Mouse (Mus musculus) heart, adult 18-20 months (tissue): ENCODE results near the gene Dtx3. TPM values are rescaled to one million over a fixed set of nuclear protein-coding genes. Genes with fewer than 3 reads are reported as not detected.

Experiments
- DNase-seq, 2 experiments: peaks; one replicate each; pipeline ENCODE4 v3.0.0; 2021 to 2022; ENCODE audit warnings: mixed read lengths in 1 of 2
- long read RNA-seq, 2 experiments: library from polyadenylated mRNA; stranded (forward); transcript quantifications; one replicate each; pipeline ENCODE4 v2.0.0; 2021
- total RNA-seq, 2 experiments: library from RNA; stranded (reverse); gene quantifications; 2 replicates each; pipeline ENCODE4 v1.2.3; 2021

Dtx3 gene
- 10 to 100 TPM; 18.1 to 21.2 TPM for total RNA-seq
- long read RNA-seq, experiment 1, transcript Dtx3-201 (6 exons, 1,944 nt) = major isoform, 6 of 17 reads
- long read RNA-seq, experiment 1, partial matches to known transcripts = 4 of 17 reads
- long read RNA-seq, experiment 1, other reads (novel, unspliced or antisense) = 4 of 17 reads
- long read RNA-seq, experiment 2, partial matches to known transcripts = 1 of 5 reads
- long read RNA-seq, experiment 2, other reads (novel, unspliced or antisense) = 2 of 5 reads

DNA sequence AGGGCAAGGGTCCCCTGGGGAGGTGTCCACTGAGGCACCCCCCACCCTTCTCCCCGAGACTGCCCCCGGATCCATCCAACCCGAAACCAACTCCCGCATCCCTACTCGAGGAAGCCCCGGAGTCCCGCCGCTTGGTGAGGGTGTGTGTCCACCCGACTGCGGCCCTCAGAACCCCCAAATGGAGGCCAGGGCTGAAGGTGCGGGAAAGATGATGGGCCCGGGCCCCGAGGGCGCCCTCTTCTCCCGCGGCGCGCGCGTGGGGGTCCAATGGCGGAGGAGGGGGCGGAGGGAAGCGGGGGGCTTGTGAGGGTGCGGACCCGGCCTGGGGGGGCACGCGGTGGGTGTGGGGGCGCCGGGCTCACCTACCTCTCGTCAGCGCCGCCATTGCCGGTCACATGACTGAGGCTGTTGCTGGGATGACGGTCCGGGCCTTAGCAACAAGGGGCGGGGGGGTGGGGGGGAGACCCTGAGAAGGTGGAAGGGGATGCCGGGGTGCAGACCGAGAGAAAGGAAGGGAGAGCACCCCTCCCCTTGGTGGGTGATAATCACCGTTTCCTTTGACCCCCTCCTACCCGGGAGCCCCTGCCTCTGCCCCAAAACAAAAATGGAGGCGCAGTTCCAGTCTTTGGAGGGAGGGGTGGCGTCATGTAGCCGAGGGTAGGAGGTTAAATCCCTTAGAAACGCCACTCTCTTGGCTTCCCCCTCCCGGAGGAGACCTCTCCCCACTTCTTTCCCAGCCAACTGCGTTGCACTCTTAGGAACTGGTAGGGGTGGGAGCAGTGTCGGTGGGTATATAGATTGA lies at the start of gene Dtx3:
Gene Dtx3, minus strand, starts transcription at position 401 of the 802 bp plus-strand sequence.
- DNase-seq = peak; percentile 51 to 60

- no peak for DNase-seq
Measured at GRCm38 (mm10) chr10:127238241-127238824, 42.8 kb upstream of the Dtx3 start.

DNA sequence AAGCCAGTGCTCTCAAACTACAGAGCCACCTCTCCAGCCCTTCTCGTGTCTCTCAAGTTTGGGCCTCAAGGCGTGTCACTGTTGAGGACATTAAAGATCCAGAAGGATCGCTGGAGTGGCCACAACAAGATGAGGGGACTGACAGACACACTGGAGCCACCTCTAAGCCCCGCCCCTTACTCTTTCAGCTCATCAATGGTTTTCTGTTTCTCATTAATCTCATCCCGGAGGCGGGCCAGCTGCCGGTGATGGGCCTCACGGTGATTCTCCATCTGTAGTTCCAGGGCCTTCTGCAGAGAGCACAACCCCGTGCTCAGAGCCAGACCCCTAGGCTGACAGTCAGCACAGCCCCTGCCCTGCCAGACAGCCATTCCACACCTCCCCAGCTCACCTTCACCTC lies 41.0 kb upstream of the Dtx3 start:
- no peak for DNase-seq

DNA sequence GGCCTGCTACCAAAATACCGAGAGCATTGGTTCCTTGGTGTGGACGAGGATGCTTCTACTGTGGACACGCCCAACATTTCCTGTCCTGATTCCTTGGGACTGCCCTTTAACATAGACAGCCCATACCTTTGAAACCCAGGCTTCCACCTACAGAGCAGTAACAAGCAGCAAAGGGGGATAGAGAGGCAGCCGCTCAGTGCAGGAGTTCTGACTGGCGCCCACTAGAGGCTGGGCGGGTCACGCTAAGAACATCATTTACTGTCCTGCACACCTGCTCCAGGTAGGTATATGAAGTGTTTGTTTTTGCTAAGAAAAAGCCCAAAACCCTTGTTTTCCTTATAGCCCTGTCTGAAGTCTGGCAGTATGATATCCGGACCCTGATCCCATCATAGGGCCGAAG lies 37.6 kb upstream of the Dtx3 start:
- DNase-seq = no peak

DNA sequence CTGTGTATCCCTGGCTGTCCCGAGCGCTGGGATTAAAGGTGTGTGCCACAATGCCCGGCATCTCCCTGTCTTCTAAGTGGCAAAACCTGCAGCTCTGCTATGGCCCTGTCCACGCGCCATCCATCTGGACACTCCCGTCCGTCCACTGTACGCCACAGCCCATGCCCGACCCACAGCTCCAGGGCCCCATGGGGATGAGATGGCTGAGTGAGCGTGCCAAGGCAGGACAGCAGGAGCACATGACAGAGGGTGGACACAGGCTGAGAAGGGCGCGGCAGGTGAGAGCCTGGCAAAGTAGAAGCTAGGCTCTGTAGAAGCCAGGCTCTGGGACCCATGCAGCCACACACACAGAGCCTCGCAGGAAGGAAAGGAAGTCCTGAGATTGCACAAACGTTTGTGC lies 36.2 kb upstream of the Dtx3 start:
- DNase-seq = no peak

GRCm38 (mm10) chr10:127230693-127231092 lies 35.2 kb upstream of the Dtx3 start:
- DNase-seq = no peak

GRCm38 (mm10) chr10:127228897-127229296 lies 33.4 kb upstream of the Dtx3 start:
- DNase-seq = peak; percentile 66 to 87

DNA sequence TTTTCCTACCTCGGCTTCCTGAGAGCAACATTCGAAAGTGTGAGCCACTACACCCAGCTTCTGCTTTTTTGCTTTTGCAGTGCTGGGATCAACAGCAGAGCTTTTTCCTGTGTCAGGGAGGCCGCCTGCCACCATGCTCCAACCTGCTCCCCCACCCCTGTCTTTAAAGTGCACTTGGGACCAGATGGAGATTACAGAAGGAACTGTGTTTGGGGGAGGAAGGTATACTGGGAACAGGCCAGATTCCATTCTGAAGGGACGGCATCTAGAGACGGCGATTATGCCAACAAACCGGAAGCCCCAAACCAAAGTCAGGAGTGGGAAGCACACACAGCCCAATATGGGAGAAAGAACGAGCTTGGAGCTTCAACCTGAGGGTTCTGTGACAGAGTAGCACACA lies 31.6 kb upstream of the Dtx3 start:
- no peak for DNase-seq

DNA sequence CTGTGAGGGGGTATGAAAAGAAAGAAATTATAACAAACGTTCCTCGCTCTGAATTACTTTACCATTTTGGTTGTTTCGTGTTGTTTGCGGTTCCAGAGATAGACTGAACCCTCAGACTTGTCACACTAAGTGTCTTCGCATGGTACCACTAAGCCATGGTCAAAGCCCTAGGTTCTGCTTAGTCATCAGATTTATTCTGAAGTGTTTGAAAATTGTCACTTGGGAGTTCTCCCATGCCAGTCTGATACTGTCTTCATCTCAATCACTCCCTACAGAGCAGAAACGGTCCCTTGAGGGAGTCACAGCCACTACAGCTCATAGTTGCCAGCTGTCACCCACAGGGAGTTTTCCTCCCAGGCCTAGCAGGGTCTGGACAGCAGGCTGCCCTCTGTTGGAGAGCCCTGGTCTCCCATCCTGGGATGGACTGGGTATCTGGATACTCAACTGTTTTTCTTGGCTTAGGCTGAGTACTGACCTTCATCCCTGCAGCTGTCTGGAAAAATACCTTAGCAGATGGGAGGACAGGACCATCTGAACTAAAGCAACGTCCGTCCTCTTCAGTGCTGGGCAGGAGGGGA lies 30.9 kb upstream of the Dtx3 start:
- no peak for DNase-seq

GRCm38 (mm10) chr10:127225732-127226131 lies 30.2 kb upstream of the Dtx3 start:
- DNase-seq = no peak

DNA sequence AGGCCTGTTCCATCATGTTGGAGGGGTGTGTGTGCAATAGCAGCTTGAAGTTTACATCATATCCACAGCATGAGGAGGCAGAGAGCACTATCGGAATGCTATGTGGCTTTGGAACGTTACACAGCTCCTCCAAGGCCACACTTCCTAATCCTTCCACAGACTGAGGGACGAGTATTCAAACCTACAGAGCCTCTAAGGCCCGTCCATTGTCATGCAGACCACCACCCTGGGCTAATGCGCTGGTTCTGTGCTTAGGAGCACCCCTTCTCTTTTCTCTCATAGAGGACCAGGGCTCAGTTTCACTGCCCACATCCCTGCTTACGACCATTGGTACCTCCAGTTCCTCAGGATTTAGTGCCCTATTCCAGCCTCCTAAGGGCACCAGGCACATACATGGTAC lies 29.7 kb upstream of the Dtx3 start:
- no peak for DNase-seq

GRCm38 (mm10) chr10:127218339-127218738 lies 22.8 kb upstream of the Dtx3 start:
- no peak for DNase-seq

DNA sequence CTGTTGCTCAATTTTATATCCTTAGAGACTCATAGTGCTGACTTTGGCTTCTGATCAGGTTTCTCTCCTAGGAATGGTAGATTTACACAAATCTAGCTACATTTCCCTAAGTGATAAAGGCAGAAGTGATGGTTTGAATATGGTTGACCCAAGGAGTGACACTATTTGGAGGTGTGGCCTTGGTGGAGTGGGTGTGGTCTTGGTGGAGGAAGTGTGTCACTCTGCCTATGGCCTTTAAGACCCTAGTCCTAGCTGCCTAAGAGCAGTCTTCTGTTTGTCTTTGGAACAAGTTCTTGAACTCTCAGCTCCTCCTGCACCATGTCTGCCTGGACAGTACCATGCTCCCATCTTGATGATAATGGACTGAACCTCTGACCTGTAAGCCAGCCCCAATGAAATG lies 21.6 kb upstream of the Dtx3 start:
- DNase-seq = no peak

DNA sequence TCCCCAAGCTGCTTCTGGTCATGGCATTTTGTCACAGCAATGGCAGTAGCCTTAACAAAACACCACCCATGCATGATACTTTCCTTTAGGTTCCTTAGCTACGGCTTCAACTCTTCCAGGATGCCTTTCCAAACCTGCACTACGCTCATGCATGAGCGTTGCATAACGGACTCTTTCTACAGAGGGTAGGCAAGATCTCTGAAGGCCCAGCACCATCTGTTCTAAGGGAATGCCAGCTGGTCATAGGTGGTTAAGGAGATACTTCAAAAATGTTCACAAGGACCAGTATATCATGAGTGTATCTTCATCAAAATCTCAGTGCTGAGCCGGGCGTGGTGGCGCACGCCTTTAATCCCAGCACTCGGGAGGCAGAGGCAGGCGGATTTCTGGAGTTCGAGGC lies 20.9 kb upstream of the Dtx3 start:
- no peak for DNase-seq

- no peak for DNase-seq
Measured at GRCm38 (mm10) chr10:127214422-127214803, 18.9 kb upstream of the Dtx3 start.

GRCm38 (mm10) chr10:127213704-127214421 lies 18.3 kb upstream of the Dtx3 start:
- DNase-seq = no peak

GRCm38 (mm10) chr10:127213272-127213671 lies 17.7 kb upstream of the Dtx3 start:
- DNase-seq = no peak

DNA sequence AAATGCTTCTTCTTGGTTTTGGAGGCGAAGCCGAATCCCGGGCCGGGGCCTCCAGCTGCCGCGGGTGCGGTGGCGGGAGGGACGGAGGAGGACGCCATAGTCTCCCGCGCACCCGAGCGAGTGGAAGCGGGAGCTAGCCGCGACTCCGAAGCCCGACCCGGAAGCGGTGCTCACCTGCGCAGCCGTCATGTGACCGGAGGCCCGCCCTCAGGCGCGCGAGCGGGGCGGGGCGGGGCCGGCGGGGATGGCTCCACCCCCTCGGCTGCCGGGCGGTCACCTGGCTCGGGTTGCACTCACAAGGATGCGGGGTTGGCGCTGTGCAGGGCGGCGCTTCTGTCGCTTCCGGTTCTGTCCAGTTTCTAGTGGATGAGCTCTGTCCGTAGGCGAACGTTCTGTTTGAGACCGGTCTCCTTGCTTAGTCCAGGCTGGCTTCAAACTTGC lies 15.9 kb upstream of the Dtx3 start, which contains the start of gene Pip4k2c:
Gene Pip4k2c, minus strand, starts transcription at position 172 of the 441 bp plus-strand sequence.
- DNase-seq = peak; percentile 89 to 93

GRCm38 (mm10) chr10:127210961-127211405 lies 15.5 kb upstream of the Dtx3 start:
- peak in 1 of 2 experiments; percentile 48 for DNase-seq

DNA sequence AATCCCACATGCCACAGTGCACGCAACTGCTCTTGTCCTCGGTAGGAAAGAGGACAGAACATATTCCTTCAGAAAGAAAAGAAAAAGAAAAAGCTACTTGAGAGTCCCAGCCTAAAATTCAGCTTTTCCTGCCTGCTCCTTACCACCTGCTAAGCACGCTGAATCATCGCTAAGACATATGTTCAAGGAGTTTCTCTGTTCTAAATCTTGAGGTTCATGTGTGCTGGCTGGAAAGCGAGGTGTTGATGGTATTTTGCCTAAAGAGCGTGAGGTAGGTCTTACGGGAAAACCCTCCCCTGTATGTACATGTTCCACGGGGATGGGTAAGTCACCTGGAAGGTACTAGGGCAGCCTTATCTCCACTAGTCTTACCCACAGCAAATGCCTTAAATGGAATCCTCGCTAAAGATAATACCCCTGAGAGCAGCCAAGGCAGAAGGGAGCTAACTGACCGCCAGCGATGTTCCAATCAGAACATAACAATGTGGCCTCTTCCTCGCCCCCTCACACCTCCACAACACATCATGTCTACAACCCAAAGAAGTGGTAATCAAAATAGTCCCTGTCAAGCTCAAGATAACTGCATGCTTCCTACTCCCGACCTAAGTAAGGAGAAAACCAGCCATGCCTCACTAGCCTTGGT lies 14.5 kb upstream of the Dtx3 start:
- DNase-seq = no peak

DNA sequence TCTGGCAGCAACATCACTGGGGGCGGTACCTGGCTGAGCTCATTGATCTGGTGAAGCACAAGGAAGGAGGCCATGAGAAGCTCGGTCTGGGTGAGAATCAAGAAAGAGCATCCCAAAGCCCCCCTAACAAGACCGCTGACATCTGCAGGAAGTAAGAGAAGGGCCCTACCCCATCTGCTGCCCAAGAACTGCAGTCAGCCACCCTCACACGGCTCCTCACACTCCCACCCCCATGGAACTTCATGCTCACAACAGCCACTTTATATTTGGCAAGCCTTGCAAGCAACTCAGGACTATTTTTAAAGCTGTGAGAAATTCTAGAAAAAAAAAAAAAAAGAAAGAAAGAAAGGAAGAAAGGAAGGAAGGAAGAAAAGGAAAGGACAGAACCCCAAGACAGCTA lies 13.4 kb upstream of the Dtx3 start:
- no peak for DNase-seq

DNA sequence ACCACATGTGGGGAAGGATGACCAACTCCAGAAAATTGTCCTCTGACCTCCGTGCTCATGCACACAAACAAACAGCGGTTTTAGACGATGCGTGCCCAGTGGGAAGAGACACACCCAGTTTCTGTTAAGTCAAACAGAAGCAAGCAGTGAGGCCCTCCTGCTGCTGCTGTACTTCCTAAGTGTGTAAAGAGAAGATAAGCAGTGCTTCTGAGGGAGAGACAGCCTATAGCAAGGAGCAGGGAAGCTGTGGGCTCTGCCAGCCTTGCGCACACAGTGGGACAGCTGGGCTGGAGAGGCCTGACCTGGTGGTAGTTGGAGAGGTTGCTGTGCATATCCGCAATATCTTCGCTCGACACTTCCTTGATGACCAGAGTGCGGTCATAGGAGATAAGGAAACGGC lies 9.8 kb upstream of the Dtx3 start:
- no peak for DNase-seq
